Comparison of ENCODE assay signal across 8 mouse cellular contexts in the genomic region with DNA sequence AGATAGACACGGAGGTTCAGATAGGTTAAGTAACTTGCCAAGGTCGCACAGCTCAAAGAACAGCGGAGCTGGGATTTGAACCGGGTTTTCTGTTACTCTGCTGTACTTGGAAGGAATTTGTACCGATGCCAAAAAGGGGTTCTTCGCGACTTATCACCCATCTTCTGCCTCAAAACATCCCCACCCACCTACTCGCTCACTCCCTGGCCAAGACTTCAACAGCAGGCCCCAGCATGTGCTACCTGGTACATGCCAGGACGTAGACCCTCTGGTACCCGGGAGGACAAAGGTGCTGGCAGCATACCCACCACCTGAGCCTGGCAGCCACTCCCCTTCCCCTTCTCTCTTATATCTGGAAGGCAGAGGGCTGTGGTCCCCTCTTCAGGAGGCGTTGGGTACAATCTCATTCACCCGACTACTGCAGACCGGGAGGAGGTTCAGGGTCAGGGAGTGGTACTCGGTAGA. TPM values are rescaled to one million over a fixed set of nuclear protein-coding genes. Genes with fewer than 3 reads are reported as not detected.
DNase-seq lines count a peak whose midpoint lies in the region; ATAC-seq lines count a peak whose summit lies in the region.

No protein-coding gene starts in this region.

- peaks cover 7% of the 10 kb centered on the region for H3K27me3 ChIP-seq in erythroblast, embryonic 14.5 days (ENCODE audit: control insufficient read depth)
- H3K27me3 ChIP-seq in limb, embryonic 11.5 days (ENCODE audit: control insufficient read depth, insufficient read depth, low read length), result no peaks in the 10 kb centered on the region
- no peaks in the 10 kb centered on the region for H3K27me3 ChIP-seq in stomach, embryonic 14.5 days (ENCODE audit: control insufficient read depth, insufficient read depth, low read length)

- H3K4me2 ChIP-seq in limb, embryonic 11.5 days (ENCODE audit: low read depth, severe bottlenecking), result peak overlapping the region; percentile 91
- H3K4me2 ChIP-seq in stomach, embryonic 14.5 days (replicated peaks; ENCODE audit: low read depth, low read length), result peak overlapping the region; percentile 90

- H3K4me3 ChIP-seq in erythroblast, embryonic 14.5 days (replicated peaks), result peak overlapping the region; percentile 89
- peak overlapping the region; percentile 84 for H3K4me3 ChIP-seq in limb, embryonic 11.5 days (ENCODE audit: low read depth, low read length)
- H3K4me3 ChIP-seq in stomach, embryonic 14.5 days (ENCODE audit: low read depth, low read length), result peak overlapping the region; percentile 95

- peak overlapping the region; percentile 81 for H3K9ac ChIP-seq in limb, embryonic 11.5 days (ENCODE audit: low read length)
- peak overlapping the region; percentile 89 for H3K9ac ChIP-seq in stomach, embryonic 14.5 days (replicated peaks; ENCODE audit: low read depth, low read length)

- ATAC-seq in erythroblast, adult 5-6 weeks (replicated peaks; ENCODE audit: low FRiP score, poor library complexity, severe bottlenecking), result no peak
- no peak for ATAC-seq in limb, embryonic 11.5 days (ENCODE audit: insufficient number of reproducible peaks, low FRiP score, low TSS enrichment, low read depth)
- no peak for ATAC-seq in stomach, embryonic 14.5 days (ENCODE audit: insufficient number of reproducible peaks, insufficient read depth, low FRiP score, low read depth)

- WGBS in limb, embryonic 11.5 days, result 31% methylated on average over 14 of the region's 14 CpGs
- 25% methylated on average over 14 of the region's 14 CpGs for WGBS in stomach, embryonic 14.5 days

- DNase-seq in thymus, postnatal 4 days, result peak; percentile 23
- DNase-seq in thymus, adult 18-20 months, result no peak
- DNase-seq in limb, embryonic 11.5 days (ENCODE audit: low spot score), result no peak
- no peak for DNase-seq in Muller cell, postnatal 12 days (ENCODE audit: inconsistent ontology term)
- DNase-seq in spleen, postnatal 10 days (ENCODE audit: low spot score in 2 of 2), result no peak

- peaks cover 10% of the 10 kb centered on the region for H3K36me3 ChIP-seq in erythroblast, embryonic 14.5 days (ENCODE audit: control insufficient read depth)
- no peaks in the 10 kb centered on the region for H3K36me3 ChIP-seq in limb, embryonic 11.5 days (ENCODE audit: control insufficient read depth, insufficient read depth, low read length)
- no peaks in the 10 kb centered on the region for H3K36me3 ChIP-seq in stomach, embryonic 14.5 days (ENCODE audit: control insufficient read depth, insufficient read depth, low read length)

- no peaks in the 10 kb centered on the region for H3K9me3 ChIP-seq in erythroblast, embryonic 14.5 days (ENCODE audit: control insufficient read depth, low read length)
- no peaks in the 10 kb centered on the region for H3K9me3 ChIP-seq in limb, embryonic 11.5 days (ENCODE audit: control insufficient read depth, low read length)
- H3K9me3 ChIP-seq in stomach, embryonic 14.5 days (ENCODE audit: control insufficient read depth, low read depth, low read length), result no peaks in the 10 kb centered on the region

- H3K4me1 ChIP-seq in erythroblast, embryonic 14.5 days (ENCODE audit: control insufficient read depth), result peaks cover 57% of the 10 kb centered on the region
- H3K4me1 ChIP-seq in limb, embryonic 11.5 days (ENCODE audit: control insufficient read depth, insufficient read depth, low read length), result peaks cover 18% of the 10 kb centered on the region
- H3K4me1 ChIP-seq in stomach, embryonic 14.5 days (ENCODE audit: control insufficient read depth, insufficient read depth, low read length), result peaks cover 23% of the 10 kb centered on the region

- no peak overlapping the region; the same call in 1 of the 2 replicates for H3K27ac ChIP-seq in limb, embryonic 11.5 days (replicated peaks; ENCODE audit: low read depth, low read length)
- H3K27ac ChIP-seq in stomach, embryonic 14.5 days (ENCODE audit: low read length), result peak overlapping the region; percentile 58

RNA-seq across cellular contexts. Expression of a gene that starts 1.4 kb away (rescaled TPM):
- polyA plus RNA-seq in erythroblast, embryonic 14.5 days (2012), result 60.8 and 73.7 TPM in 2 replicates
- total RNA-seq in erythroblast, adult 5-6 weeks (2015; ENCODE audit: low replicate concordance), result 7.3 and 12.5 TPM in 2 replicates
- total RNA-seq in erythroblast, adult 5-6 weeks (2017; ENCODE audit: low replicate concordance), result 3.4 and 12.0 TPM in 2 replicates
- polyA plus RNA-seq in limb, embryonic 11.5 days (2014; fragmentation: Nextera tagmentation; extraction: Ambion mirVana), result 146 and 154 TPM in 2 replicates
- polyA plus RNA-seq in stomach, embryonic 14.5 days (2014; fragmentation: Nextera tagmentation; extraction: Ambion mirVana), result 155 and 171 TPM in 2 replicates

RNA-seq across cellular contexts. Expression of a gene that starts 2.0 kb away (rescaled TPM):
- polyA plus RNA-seq in erythroblast, embryonic 14.5 days (2012), result 1.2 and 1.7 TPM in 2 replicates
- 2.5 and 5.2 TPM in 2 replicates for total RNA-seq in erythroblast, adult 5-6 weeks (2015; ENCODE audit: low replicate concordance)
- 0.43 and 3.9 TPM in 2 replicates for total RNA-seq in erythroblast, adult 5-6 weeks (2017; ENCODE audit: low replicate concordance)
- 23.3 and 23.6 TPM in 2 replicates for polyA plus RNA-seq in limb, embryonic 11.5 days (2014; fragmentation: Nextera tagmentation; extraction: Ambion mirVana)
- polyA plus RNA-seq in stomach, embryonic 14.5 days (2014; fragmentation: Nextera tagmentation; extraction: Ambion mirVana), result 30.8 and 33.7 TPM in 2 replicates

RNA-seq across cellular contexts. Expression of a gene that starts 25.6 kb away (rescaled TPM):
- polyA plus RNA-seq in erythroblast, embryonic 14.5 days (2012), result 0.01 TPM in 1 of 2 replicates, not detected in the other
- 0.96 and 1.0 TPM in 2 replicates for total RNA-seq in erythroblast, adult 5-6 weeks (2015; ENCODE audit: low replicate concordance)
- total RNA-seq in erythroblast, adult 5-6 weeks (2017; ENCODE audit: low replicate concordance), result 0.94 and 0.98 TPM in 2 replicates
- polyA plus RNA-seq in limb, embryonic 11.5 days (2014; fragmentation: Nextera tagmentation; extraction: Ambion mirVana), result 0.26 and 0.81 TPM in 2 replicates
- polyA plus RNA-seq in stomach, embryonic 14.5 days (2014; fragmentation: Nextera tagmentation; extraction: Ambion mirVana), result not detected in 2 replicates

RNA-seq across cellular contexts. Expression of a gene that starts 48.9 kb away (rescaled TPM):
- not detected in 2 replicates for polyA plus RNA-seq in erythroblast, embryonic 14.5 days (2012)
- not detected in 2 replicates for total RNA-seq in erythroblast, adult 5-6 weeks (2015; ENCODE audit: low replicate concordance)
- total RNA-seq in erythroblast, adult 5-6 weeks (2017; ENCODE audit: low replicate concordance), result not detected in 2 replicates
- not detected in 2 replicates for polyA plus RNA-seq in limb, embryonic 11.5 days (2014; fragmentation: Nextera tagmentation; extraction: Ambion mirVana)
- polyA plus RNA-seq in stomach, embryonic 14.5 days (2014; fragmentation: Nextera tagmentation; extraction: Ambion mirVana), result 0.72 TPM in 1 of 2 replicates, not detected in the other
